Mouse (Mus musculus) bone marrow, adult 2 months (tissue): ENCODE results near the gene Ltb. TPM values are rescaled to one million over a fixed set of nuclear protein-coding genes. Genes with fewer than 3 reads are reported as not detected.

Experiments used
- H3K27ac ChIP-seq: fragments of 200-500 bp; 2 replicates; pipeline ENCODE4 v1.5.1; 2012; ENCODE audit warnings: low read depth, mild to moderate bottlenecking, control low read depth, inconsistent platforms, low read length; ENCODE audit not compliant: control insufficient read depth, poor library complexity, insufficient read depth
- H3K4me1 ChIP-seq: fragments of 200-500 bp; 2 replicates; pipeline ENCODE4 v1.6.1; 2011; ENCODE audit warnings: low read length; ENCODE audit not compliant: control insufficient read depth, insufficient read depth
- H3K4me3 ChIP-seq: fragments of 200-500 bp; replicated peaks from 2 replicates; pipeline ENCODE3; 2011; ENCODE audit warnings: mild to moderate bottlenecking, low read depth, low read length, control low read depth; ENCODE audit not compliant: control insufficient read depth
- CTCF ChIP-seq: fragments of 200-500 bp; IDR thresholded peaks from 2 replicates; pipeline ENCODE4 v1.5.1; 2011; ENCODE audit warnings: low read length, control low read depth; ENCODE audit not compliant: control insufficient read depth, insufficient read depth
- POLR2A ChIP-seq: fragments of 200-500 bp; IDR thresholded peaks from 2 replicates; pipeline ENCODE4 v1.6.1; 2011; ENCODE audit warnings: low read depth, mild to moderate bottlenecking, control low read depth, low read length, borderline replicate concordance; ENCODE audit not compliant: control insufficient read depth
- WGBS: fragments of 180-500 bp; shearing (Covaris S2); methylation state at CpG from one replicate; pipeline ENCODE4 v1.1.7; 2018; 5-methylcytosine and 5-hydroxymethylcytosine counted together
- polyA plus RNA-seq: library from polyadenylated mRNA; stranded (reverse); fragments of >200 nt; gene quantifications from 2 replicates; pipeline ENCODE4 v1.2.4, GENCODE M21; 2011; ENCODE audit warnings: low replicate concordance; ENCODE audit not compliant: missing spikeins, insufficient read depth, insufficient read length

Gene Ltb
- polyA plus RNA-seq, 1 experiment = 66.2 TPM

GRCm38 (mm10) chr17:35168541-35169207 is 25.6 kb upstream of the Ltb start:
- no peak overlapping the region for H3K4me3 ChIP-seq
- 15% methylated on average over 4 of the region's 4 CpGs for WGBS
- H3K4me1 ChIP-seq = peaks cover 5% of the 10 kb centered on the region
- TF ChIP-seq POLR2A = no peak
- no peak overlapping the region for H3K27ac ChIP-seq

- WGBS = 47% methylated on average over 11 of the region's 11 CpGs
- Histone ChIP-seq H3K4me3 (no peak overlapping the region), H3K4me1 (peaks cover 4% of the 10 kb centered on the region), H3K27ac (peak overlapping the region; percentile 72)
- TF ChIP-seq POLR2A (no peak), CTCF (no peak)
These were observed 21.6 kb upstream of the Ltb start for GRCm38 (mm10) chr17:35172445-35173234.

- Histone ChIP-seq H3K4me1 (peaks cover 4% of the 10 kb centered on the region), H3K4me3 (no peak overlapping the region), H3K27ac (peak overlapping the region; percentile 72)
- 56% methylated on average over 3 of the region's 3 CpGs for WGBS
- TF ChIP-seq POLR2A (no peak), CTCF (no peak)
These were observed 20.9 kb upstream of the Ltb start for GRCm38 (mm10) chr17:35173329-35173728.

GRCm38 (mm10) chr17:35174201-35174977 is 19.9 kb upstream of the Ltb start:
- peaks cover 4% of the 10 kb centered on the region for H3K4me1 ChIP-seq
- 44% methylated on average over 8 of the region's 8 CpGs for WGBS
- TF ChIP-seq POLR2A = no peak
- no peak for TF ChIP-seq CTCF
- H3K4me3 ChIP-seq = no peak overlapping the region
- H3K27ac ChIP-seq = no peak overlapping the region

- WGBS = 62% methylated on average over 6 of the region's 6 CpGs
- no peak for TF ChIP-seq CTCF
- TF ChIP-seq POLR2A = no peak
- Histone ChIP-seq H3K4me1 (peaks cover 4% of the 10 kb centered on the region), H3K27ac (no peak overlapping the region), H3K4me3 (no peak overlapping the region)
These were observed 18.9 kb upstream of the Ltb start for GRCm38 (mm10) chr17:35175382-35175781.

- WGBS = 79% methylated on average over 2 of the region's 2 CpGs
- H3K27ac ChIP-seq = no peak within 1 kb of the TSS
- TF ChIP-seq POLR2A (no peak), CTCF (no peak)
- no peak within 1 kb of the TSS for H3K4me3 ChIP-seq
- H3K4me1 ChIP-seq = peaks cover 4% of the 10 kb centered on the region
These were observed 18.3 kb upstream of the Ltb start, which contains the start of gene Aif1 for GRCm38 (mm10) chr17:35175968-35176367. TSS of gene Aif1 (minus strand) at chr17:35176068.

GRCm38 (mm10) chr17:35178528-35178927 is 15.7 kb upstream of the Ltb start:
- 7% methylated on average over 5 of the region's 5 CpGs for WGBS
- Histone ChIP-seq H3K4me1 (peaks cover 2% of the 10 kb centered on the region; the same call in 1 of the 2 replicates), H3K27ac (no peak overlapping the region), H3K4me3 (no peak overlapping the region)
- TF ChIP-seq POLR2A (no peak), CTCF (peak; percentile 96)

- 79% methylated on average over 5 of the region's 5 CpGs for WGBS
- no peak overlapping the region for H3K27ac ChIP-seq
- TF ChIP-seq CTCF = no peak
- no peak for TF ChIP-seq POLR2A
These were observed 14.1 kb upstream of the Ltb start for GRCm38 (mm10) chr17:35180093-35180492.

More at GRCm38 (mm10) chr17:35180093-35180492, 14.1 kb upstream of the Ltb start:
- Histone ChIP-seq H3K4me3 (no peak overlapping the region), H3K4me1 (peaks cover 1% of the 10 kb centered on the region)
